Mouse (Mus musculus) MEL (cell line): Measurements from ENCODE around the gene Mab21l1.

Source experiments
- CTCF ChIP-seq, 3 experiments: IDR thresholded peaks in 2 of 3; conservative IDR thresholded peaks in 1 of 3; 2 replicates each; pipeline ENCODE4 v1.5.1; 2011 to 2012; ENCODE audit warnings: low read length in 3 of 3, low read depth in 2 of 3, mild to moderate bottlenecking in 2 of 3, improper control_type of control experiment in 1 of 3, inconsistent platforms in 1 of 3, mixed read lengths in 1 of 3, moderate library complexity in 1 of 3; ENCODE audit not compliant: control insufficient read depth in 1 of 3, insufficient read depth in 1 of 3, poor library complexity in 1 of 3, severe bottlenecking in 1 of 3
- EP300 ChIP-seq, 2 experiments: IDR thresholded peaks; 2 replicates each; pipeline ENCODE4 v1.6.1; 2011; ENCODE audit warnings: improper control_type of control experiment in 2 of 2, low read length in 2 of 2, low read depth in 1 of 2, mild to moderate bottlenecking in 1 of 2
- HCFC1 ChIP-seq: IDR thresholded peaks from 2 replicates; pipeline ENCODE4 v1.6.1; 2012; ENCODE audit warnings: low read depth, mild to moderate bottlenecking, inconsistent platforms, low read length, improper control_type of control experiment, moderate library complexity
- MAX ChIP-seq: IDR thresholded peaks from 2 replicates; pipeline ENCODE4 v1.6.1; 2011; ENCODE audit warnings: low read length, improper control_type of control experiment
- MXI1 ChIP-seq: IDR thresholded peaks from 2 replicates; pipeline ENCODE4 v1.6.1; 2011; ENCODE audit warnings: mild to moderate bottlenecking, low read depth, low read length, improper control_type of control experiment
- NRF1 ChIP-seq: IDR thresholded peaks from 2 replicates; pipeline ENCODE4 v1.6.1; 2014; ENCODE audit warnings: low read depth, mild to moderate bottlenecking, inconsistent platforms, low read length, improper control_type of control experiment, moderate library complexity; ENCODE audit not compliant: poor library complexity, insufficient read depth, severe bottlenecking
- POLR2A ChIP-seq, 2 experiments: IDR thresholded peaks; 2 replicates each; pipeline ENCODE4 v1.6.1; 2011 to 2012; ENCODE audit warnings: low read length in 2 of 2, mild to moderate bottlenecking in 2 of 2, control low read depth in 1 of 2, improper control_type of control experiment in 1 of 2, low read depth in 1 of 2, moderate library complexity in 1 of 2; ENCODE audit not compliant: control insufficient read depth in 1 of 2, insufficient read depth in 1 of 2, poor library complexity in 1 of 2
- TCF12 ChIP-seq: IDR thresholded peaks from 2 replicates; pipeline ENCODE4 v1.6.1; 2014; ENCODE audit warnings: low read depth, mild to moderate bottlenecking, inconsistent platforms, low read length, improper control_type of control experiment, moderate library complexity
- USF1 ChIP-seq: IDR thresholded peaks from 2 replicates; pipeline ENCODE4 v1.6.1; 2014; ENCODE audit warnings: low read depth, mild to moderate bottlenecking, inconsistent platforms, low read length, improper control_type of control experiment, moderate library complexity
- USF2 ChIP-seq, 2 experiments: IDR thresholded peaks; 2 replicates each; pipeline ENCODE4 v1.6.1; 2011 to 2012; ENCODE audit warnings: improper control_type of control experiment in 2 of 2, low read length in 2 of 2, borderline replicate concordance in 1 of 2, inconsistent platforms in 1 of 2, low read depth in 1 of 2, mild to moderate bottlenecking in 1 of 2; ENCODE audit not compliant: insufficient read depth in 1 of 2
- ZKSCAN1 ChIP-seq: IDR thresholded peaks from 2 replicates; pipeline ENCODE4 v1.6.1; 2012; ENCODE audit warnings: low read depth, mild to moderate bottlenecking, inconsistent platforms, low read length, improper control_type of control experiment, moderate library complexity
- ZNF384 ChIP-seq: IDR thresholded peaks from 2 replicates; pipeline ENCODE4 v1.6.1; 2012; ENCODE audit warnings: low read depth, mild to moderate bottlenecking, inconsistent platforms, low read length, improper control_type of control experiment

- no peak for TF ChIP-seq USF2 (IDR thresholded peaks at IDR 0.05; ENCODE audit: borderline replicate concordance in 1 of 2, insufficient read depth in 1 of 2, low read depth in 1 of 2, low read length in 2 of 2)
- no peak for TF ChIP-seq EP300 (IDR thresholded peaks at IDR 0.05; ENCODE audit: low read depth in 1 of 2, low read length in 2 of 2)
- TF ChIP-seq MAX, result no peak
- no peak for TF ChIP-seq CTCF (IDR thresholded peaks at IDR 0.05 in 2 of 3, conservative IDR thresholded peaks at IDR 0.05 in 1 of 3; ENCODE audit: control insufficient read depth in 1 of 3, insufficient read depth in 1 of 3, low read depth in 2 of 3, low read length in 3 of 3, poor library complexity in 1 of 3, severe bottlenecking in 1 of 3)
- no peak for TF ChIP-seq HCFC1
- TF ChIP-seq POLR2A (IDR thresholded peaks at IDR 0.05; ENCODE audit: control insufficient read depth in 1 of 2, insufficient read depth in 1 of 2, low read depth in 1 of 2, low read length in 2 of 2, poor library complexity in 1 of 2), result no peak
- no peak for TF ChIP-seq NRF1
- TF ChIP-seq TCF12, result no peak
- TF ChIP-seq MXI1, result no peak
- TF ChIP-seq ZKSCAN1, result no peak
- no peak for TF ChIP-seq ZNF384
- no peak for TF ChIP-seq USF1
Measured at GRCm38 (mm10) chr3:55782771-55783170, 461 bp downstream of the Mab21l1 start.
